Mouse (Mus musculus): Measurements from ENCODE around the gene Dock8. TPM values are rescaled to one million over a fixed set of nuclear protein-coding genes. Genes with fewer than 3 reads are reported as not detected.

Dock8 gene
- polyA plus RNA-seq, 1 experiment: 18.0 TPM

GRCm38 (mm10) chr19:25247858-25248552 lies 248.7 kb downstream of the Dock8 start:
- H3K9me3 ChIP-seq: no peaks in the 10 kb centered on the region
- no peaks in the 10 kb centered on the region for H3K36me3 ChIP-seq (replicated peaks; ENCODE audit: low read length)
- H3K4me1 ChIP-seq: no peaks in the 10 kb centered on the region
- H3K27me3 ChIP-seq (replicated peaks): peaks cover 16% of the 10 kb centered on the region
- H3K4me3 ChIP-seq (replicated peaks): no peak overlapping the region
- TF ChIP-seq GATA1 (IDR thresholded peaks at IDR 0.05; ENCODE audit: borderline replicate concordance, low read length) (no peak), FLI1 (IDR thresholded peaks at IDR 0.05; ENCODE audit: low read length) (no peak)

GRCm38 (mm10) chr19:25249230-25249629 lies 249.9 kb downstream of the Dock8 start:
- Histone ChIP-seq H3K4me3 (replicated peaks) (no peak overlapping the region), H3K27me3 (replicated peaks) (peaks cover 12% of the 10 kb centered on the region), H3K36me3 (replicated peaks; ENCODE audit: low read length) (no peaks in the 10 kb centered on the region), H3K4me1 (no peaks in the 10 kb centered on the region), H3K9me3 (no peaks in the 10 kb centered on the region)
- TF ChIP-seq GATA1 (IDR thresholded peaks at IDR 0.05; ENCODE audit: borderline replicate concordance, low read length) (no peak), FLI1 (IDR thresholded peaks at IDR 0.05; ENCODE audit: low read length) (no peak)

- Histone ChIP-seq H3K27me3 (replicated peaks) (peaks cover 7% of the 10 kb centered on the region), H3K4me1 (no peaks in the 10 kb centered on the region), H3K9me3 (no peaks in the 10 kb centered on the region), H3K36me3 (replicated peaks; ENCODE audit: low read length) (no peaks in the 10 kb centered on the region), H3K4me3 (replicated peaks) (no peak overlapping the region)
- no peak for TF ChIP-seq FLI1 (IDR thresholded peaks at IDR 0.05; ENCODE audit: low read length)
- TF ChIP-seq GATA1 (IDR thresholded peaks at IDR 0.05; ENCODE audit: borderline replicate concordance, low read length): no peak
Observed at GRCm38 (mm10) chr19:25251610-25252140, 252.3 kb downstream of the Dock8 start.

Other genes with a start within 250 kb of the Dock8 start
- gene Pgm5, start 137.7 kb upstream of the Dock8 start, polyA plus RNA-seq (2012; ENCODE audit: insufficient read depth, low replicate concordance): not detected in 2 replicates
- gene Gm10053, start 123.8 kb upstream of the Dock8 start, polyA plus RNA-seq (2012; ENCODE audit: insufficient read depth, low replicate concordance): 0.23 TPM in 1 of 2 replicates, not detected in the other
- gene Foxd4, start 98.3 kb upstream of the Dock8 start, polyA plus RNA-seq (2012; ENCODE audit: insufficient read depth, low replicate concordance): not detected in 2 replicates
- gene Cbwd1, start 37.9 kb upstream of the Dock8 start, polyA plus RNA-seq (2012; ENCODE audit: insufficient read depth, low replicate concordance): 0.56 TPM in 1 of 2 replicates, not detected in the other
- 0.12 and 0.76 TPM in 2 replicates for gene Kank1, start 237.4 kb downstream of the Dock8 start, polyA plus RNA-seq (2012; ENCODE audit: insufficient read depth, low replicate concordance)

All from megakaryocyte, embryonic 14.5 days (primary cell).